Mouse (Mus musculus): ENCODE measurements at regions not wholly inside any gene's neighbourhood (a gene's known extent, or its start where the extent isn't known, plus 50 kb on each side); places are given as distances from the start of the nearest gene placed in this dataset.

DNA sequence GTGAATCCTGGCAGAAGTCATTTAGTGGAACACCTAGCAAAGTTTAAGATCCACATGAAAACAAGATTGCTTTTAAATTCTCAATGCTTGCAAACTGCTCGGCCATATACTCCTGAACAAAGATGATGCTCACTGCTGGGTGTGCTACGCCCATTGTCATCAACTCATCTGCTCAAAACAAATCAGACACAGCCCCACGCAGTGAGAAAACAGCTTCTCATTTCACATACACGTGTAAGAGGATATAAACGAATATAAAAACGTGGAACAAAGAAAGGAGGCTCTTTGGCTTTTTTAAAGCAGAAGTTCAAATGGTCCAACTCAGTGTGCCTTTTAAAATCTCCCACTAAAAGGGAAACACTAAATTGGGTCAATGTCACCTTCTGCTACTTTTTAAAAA lies 151.5 kb upstream of the Aco1 start:
- DNase-seq (ENCODE audit: extremely low read depth): no peak
- Histone ChIP-seq H3K9me3 (replicated peaks; ENCODE audit: low read length) (no peaks in the 10 kb centered on the region), H3K4me3 (replicated peaks in 1 of 3; ENCODE audit: low read depth in 2 of 3, low read length in 2 of 3, poor library complexity in 1 of 3) (no peak overlapping the region), H3K9ac (ENCODE audit: insufficient read depth, low read depth) (no peak overlapping the region), H3K27ac (ENCODE audit: insufficient read depth, low read depth) (no peak overlapping the region), H3K27me3 (replicated peaks) (no peaks in the 10 kb centered on the region), H3K4me1 (ENCODE audit: control insufficient read depth in 1 of 2, insufficient read depth in 2 of 2) (no peaks in the 10 kb centered on the region), H3K36me3 (replicated peaks in 1 of 2; ENCODE audit: control insufficient read depth in 1 of 2, insufficient read depth in 1 of 2, low read length in 1 of 2) (no peaks in the 10 kb centered on the region), H3K4me2 (ENCODE audit: insufficient read depth, low read depth, poor library complexity, severe bottlenecking) (no peak overlapping the region), H3K79me2 (replicated peaks; ENCODE audit: control insufficient read depth, extremely low read depth, insufficient read depth, poor library complexity, severe bottlenecking) (no peaks in the 10 kb centered on the region)
- TF ChIP-seq E2F4 (IDR thresholded peaks at IDR 0.05; ENCODE audit: insufficient replicate concordance, low read depth, low read length): no peak
- TF ChIP-seq RCOR1 (conservative IDR thresholded peaks at IDR 0.05; ENCODE audit: low read depth, low read length): no peak
- TF ChIP-seq ZMIZ1 (IDR thresholded peaks at IDR 0.05; ENCODE audit: low read depth, low read length): no peak
- TF ChIP-seq POLR2AphosphoS2 (IDR thresholded peaks at IDR 0.05; ENCODE audit: low read depth, low read length): no peak
- no peak for TF ChIP-seq KAT2A (IDR thresholded peaks at IDR 0.05; ENCODE audit: insufficient replicate concordance, low read length)
- TF ChIP-seq MAX (IDR thresholded peaks at IDR 0.05; ENCODE audit: low read length): no peak
- no peak for TF ChIP-seq MXI1 (IDR thresholded peaks at IDR 0.05; ENCODE audit: low read depth, low read length)
- no peak for TF ChIP-seq TBP (conservative IDR thresholded peaks at IDR 0.05; ENCODE audit: low read depth, low read length)
- no peak for TF ChIP-seq ZNF384 (IDR thresholded peaks at IDR 0.05; ENCODE audit: low read depth, low read length)
- no peak for TF ChIP-seq RAD21 (IDR thresholded peaks at IDR 0.05; ENCODE audit: low read depth, low read length)
- TF ChIP-seq CHD2 (IDR thresholded peaks at IDR 0.05; ENCODE audit: low read length): no peak
- TF ChIP-seq NELFE (IDR thresholded peaks at IDR 0.05; ENCODE audit: low read depth, low read length): no peak
- TF ChIP-seq MAZ (IDR thresholded peaks at IDR 0.05; ENCODE audit: low read depth, low read length): no peak
- no peak for TF ChIP-seq UBTF (IDR thresholded peaks at IDR 0.05; ENCODE audit: low read depth, low read length)
- TF ChIP-seq EP300 (IDR thresholded peaks at IDR 0.05; ENCODE audit: low read length): no peak
- TF ChIP-seq ZC3H11A (IDR thresholded peaks at IDR 0.05; ENCODE audit: low read depth, low read length): no peak
- no peak for TF ChIP-seq MAFK (IDR thresholded peaks at IDR 0.05; ENCODE audit: insufficient replicate concordance, low read length)
- no peak for TF ChIP-seq IRF4 (IDR thresholded peaks at IDR 0.05; ENCODE audit: low read depth, low read length)
- dilution Hi-C loops (cut with MboI; ENCODE audit: extremely low pct_ligation_motif_present, extremely low pct_unique_long_range_greater_than_20kb, low sequenced_read_pairs): no loop called here
- in situ Hi-C loops (cut with MboI; ENCODE audit: low pct_ligation_motif_present, low pct_unique_long_range_greater_than_20kb, low sequenced_read_pairs): no loop called here

DNA sequence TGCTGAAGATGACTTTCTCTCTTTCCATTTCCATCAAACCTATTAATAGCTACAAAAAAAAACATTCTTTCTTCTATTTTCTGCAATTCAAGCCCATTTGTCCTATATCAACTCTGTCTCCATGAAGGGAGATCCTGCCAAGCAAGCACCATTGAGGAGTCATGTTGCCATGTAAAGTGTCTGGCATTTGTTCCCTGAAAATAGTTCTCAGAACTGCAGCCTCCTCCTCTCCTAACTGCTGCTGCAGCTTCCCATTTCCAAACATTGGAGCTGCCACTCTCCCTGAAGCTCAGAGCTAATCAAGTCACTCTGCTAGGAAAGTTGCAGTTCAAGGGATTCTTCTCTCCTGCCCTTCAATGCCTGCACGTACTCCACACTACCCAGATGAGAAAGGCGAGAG lies 151.0 kb upstream of the Aco1 start:
- no peak for TF ChIP-seq JUND (conservative IDR thresholded peaks at IDR 0.05; ENCODE audit: low read depth, low read length)
- no peak for TF ChIP-seq USF2 (conservative IDR thresholded peaks at IDR 0.05; ENCODE audit: low read depth, low read length)
- TF ChIP-seq ZKSCAN1 (IDR thresholded peaks at IDR 0.05; ENCODE audit: borderline replicate concordance, low read depth, low read length): no peak
- TF ChIP-seq NRF1 (IDR thresholded peaks at IDR 0.05; ENCODE audit: low read depth, low read length): no peak
- TF ChIP-seq RCOR1 (conservative IDR thresholded peaks at IDR 0.05; ENCODE audit: low read depth, low read length): no peak
- TF ChIP-seq GABPA (IDR thresholded peaks at IDR 0.05; ENCODE audit: insufficient replicate concordance, low read depth, low read length): no peak
- no peak for TF ChIP-seq ZMIZ1 (IDR thresholded peaks at IDR 0.05; ENCODE audit: low read depth, low read length)
- no peak for TF ChIP-seq NELFE (IDR thresholded peaks at IDR 0.05; ENCODE audit: low read depth, low read length)
- TF ChIP-seq POLR2AphosphoS2 (IDR thresholded peaks at IDR 0.05; ENCODE audit: low read depth, low read length): no peak
- no peak for TF ChIP-seq UBTF (IDR thresholded peaks at IDR 0.05; ENCODE audit: low read depth, low read length)
- no peak for TF ChIP-seq ZC3H11A (IDR thresholded peaks at IDR 0.05; ENCODE audit: low read depth, low read length)
- TF ChIP-seq IRF4 (IDR thresholded peaks at IDR 0.05; ENCODE audit: low read depth, low read length): no peak
- no peak for TF ChIP-seq TCF12 (IDR thresholded peaks at IDR 0.05; ENCODE audit: low read depth, low read length)
- no peak for TF ChIP-seq E2F4 (IDR thresholded peaks at IDR 0.05; ENCODE audit: insufficient replicate concordance, low read depth, low read length)
- TF ChIP-seq BHLHE40 (IDR thresholded peaks at IDR 0.05; ENCODE audit: low read depth, low read length): no peak
- no peak for TF ChIP-seq CHD2 (IDR thresholded peaks at IDR 0.05; ENCODE audit: low read length)
- dilution Hi-C loops (cut with MboI; ENCODE audit: extremely low pct_ligation_motif_present, extremely low pct_unique_long_range_greater_than_20kb, low sequenced_read_pairs): no loop called here
- H3K4me2 ChIP-seq (ENCODE audit: insufficient read depth, low read depth, poor library complexity, severe bottlenecking): no peak overlapping the region
- no peaks in the 10 kb centered on the region for H3K36me3 ChIP-seq (replicated peaks in 1 of 2; ENCODE audit: control insufficient read depth in 1 of 2, insufficient read depth in 1 of 2, low read length in 1 of 2)
- in situ Hi-C loops (cut with MboI; ENCODE audit: low pct_ligation_motif_present, low pct_unique_long_range_greater_than_20kb, low sequenced_read_pairs): no loop called here
- no peak overlapping the region for H3K9ac ChIP-seq (ENCODE audit: insufficient read depth, low read depth)
- H3K4me1 ChIP-seq (ENCODE audit: control insufficient read depth in 1 of 2, insufficient read depth in 2 of 2): no peaks in the 10 kb centered on the region
- H3K4me3 ChIP-seq (replicated peaks in 1 of 3; ENCODE audit: low read depth in 2 of 3, low read length in 2 of 3, poor library complexity in 1 of 3): no peak overlapping the region
- H3K27me3 ChIP-seq (replicated peaks): no peaks in the 10 kb centered on the region
- no peaks in the 10 kb centered on the region for H3K79me2 ChIP-seq (replicated peaks; ENCODE audit: control insufficient read depth, extremely low read depth, insufficient read depth, poor library complexity, severe bottlenecking)
- H3K9me3 ChIP-seq (replicated peaks; ENCODE audit: low read length): no peaks in the 10 kb centered on the region
- H3K27ac ChIP-seq (ENCODE audit: insufficient read depth, low read depth): no peak overlapping the region
- DNase-seq (ENCODE audit: extremely low read depth): no peak
